Mouse (Mus musculus): ENCODE measurements around the gene Hspb9.

Hspb9 gene

GRCm38 (mm10) chr11:100762831-100763230 lies 49.2 kb downstream of the Hspb9 start, which contains the start of gene Hcrt:
Gene Hcrt (minus strand): TSS chr11:100762931.
- DNase-seq: no peak
